Mouse (Mus musculus) limb, embryonic 12.5 days (tissue): ENCODE measurements around the gene 3100002H09Rik. TPM values are rescaled to one million over a fixed set of nuclear protein-coding genes. Genes with fewer than 3 reads are reported as not detected.

ENCODE experiments used
- ATAC-seq: fragments of 200-750 bp; cut with Nextera tagmentation; 2 replicates; pipeline ENCODE4 v1.8.0; 2017; ENCODE audit warnings: low read depth, moderate TSS enrichment; ENCODE audit not compliant: insufficient number of reproducible peaks, insufficient read depth, low FRiP score, low TSS enrichment
- H3K27ac ChIP-seq: fragments of 300-500 bp; sonication (generic); 2 replicates; pipeline ENCODE4 v1.5.1; 2016; ENCODE audit warnings: mild to moderate bottlenecking, moderate library complexity
- H3K27me3 ChIP-seq: fragments of 300-500 bp; sonication (generic); 2 replicates; pipeline ENCODE4 v1.6.1; 2016; ENCODE audit warnings: mild to moderate bottlenecking, moderate library complexity
- H3K36me3 ChIP-seq: fragments of 300-500 bp; sonication (generic); 2 replicates; pipeline ENCODE4 v1.6.1; 2016; ENCODE audit warnings: mild to moderate bottlenecking, moderate library complexity
- H3K4me1 ChIP-seq: fragments of 300-500 bp; sonication (generic); replicated peaks from 2 replicates; pipeline ENCODE4 v1.6.1; 2016
- H3K4me2 ChIP-seq: fragments of 300-500 bp; sonication (generic); 2 replicates; pipeline ENCODE4 v1.6.1; 2016; ENCODE audit warnings: mild to moderate bottlenecking, moderate library complexity
- H3K4me3 ChIP-seq: fragments of 300-500 bp; sonication (generic); replicated peaks from 2 replicates; pipeline ENCODE4 v1.5.1; 2016; ENCODE audit warnings: mild to moderate bottlenecking
- H3K9ac ChIP-seq: fragments of 300-500 bp; sonication (generic); replicated peaks from 2 replicates; pipeline ENCODE4 v1.6.1; 2016; ENCODE audit warnings: mild to moderate bottlenecking, moderate library complexity
- H3K9me3 ChIP-seq: fragments of 300-500 bp; sonication (generic); 2 replicates; pipeline ENCODE4 v1.6.1; 2016; ENCODE audit warnings: mild to moderate bottlenecking, moderate library complexity
- WGBS: fragments of 180-500 bp; shearing (Covaris S2); methylation state at CpG from one replicate; pipeline ENCODE4 v1.1.7; 2016; 5-methylcytosine and 5-hydroxymethylcytosine counted together
- polyA plus RNA-seq: library from polyadenylated mRNA; unstranded; fragments of >200 nt; fragmentation: Nextera tagmentation; extraction: Ambion mirVana; gene quantifications from 2 replicates; pipeline ENCODE4 v1.2.1, GENCODE M21; 2016

Gene 3100002H09Rik
- polyA plus RNA-seq, 1 experiment from 2014 or later = not detected

GRCm38 (mm10) chr4:124639715-124640114 lies 29.1 kb upstream of the 3100002H09Rik start:
- peaks cover 63% of the 10 kb centered on the region for H3K27me3 ChIP-seq

GRCm38 (mm10) chr4:124633281-124633680 lies 22.7 kb upstream of the 3100002H09Rik start:
- no peak overlapping the region for H3K9ac ChIP-seq
- 4% methylated on average over 9 of the region's 9 CpGs for WGBS
- no peak overlapping the region for H3K4me2 ChIP-seq
- no peaks in the 10 kb centered on the region for H3K4me1 ChIP-seq
- H3K27me3 ChIP-seq = peaks cover 32% of the 10 kb centered on the region; the same call in 1 of the 2 replicates
- H3K36me3 ChIP-seq = no peaks in the 10 kb centered on the region
- no peaks in the 10 kb centered on the region for H3K9me3 ChIP-seq
- no peak overlapping the region for H3K4me3 ChIP-seq
- H3K27ac ChIP-seq = no peak overlapping the region
- no peak for ATAC-seq

More at GRCm38 (mm10) chr4:124639715-124640114, 29.1 kb upstream of the 3100002H09Rik start:
- Histone ChIP-seq H3K9ac (no peak overlapping the region), H3K36me3 (no peaks in the 10 kb centered on the region), H3K4me3 (no peak overlapping the region), H3K4me1 (no peaks in the 10 kb centered on the region), H3K9me3 (no peaks in the 10 kb centered on the region), H3K4me2 (no peak overlapping the region), H3K27ac (no peak overlapping the region)
- WGBS = 22% methylated on average over 12 of the region's 12 CpGs
- ATAC-seq = no peak

DNA sequence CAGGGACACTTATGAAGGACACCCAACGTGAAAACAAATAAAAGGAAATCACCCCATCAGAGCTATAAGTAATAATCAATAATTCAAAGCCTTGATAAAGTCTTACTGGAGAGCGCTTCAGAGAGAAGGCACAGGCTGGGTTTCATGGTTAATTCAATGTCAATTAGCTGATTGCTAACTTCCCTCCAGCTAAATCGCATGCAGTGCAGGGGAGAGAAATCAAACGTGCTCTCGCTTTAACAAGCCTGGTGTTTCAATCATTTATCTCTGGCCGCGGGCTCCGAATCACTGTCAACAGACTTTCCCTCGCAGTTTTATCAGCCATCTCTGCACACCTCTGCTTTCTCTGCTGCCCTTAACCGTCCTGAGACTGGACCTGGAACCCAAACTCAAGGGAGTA lies 22.3 kb upstream of the 3100002H09Rik start:
- ATAC-seq = no peak
- no peaks in the 10 kb centered on the region for H3K9me3 ChIP-seq
- H3K4me2 ChIP-seq = no peak overlapping the region
- no peak overlapping the region for H3K4me3 ChIP-seq
- no peaks in the 10 kb centered on the region for H3K4me1 ChIP-seq
- 74% methylated on average over 10 of the region's 10 CpGs for WGBS
- no peak overlapping the region for H3K9ac ChIP-seq
- H3K27ac ChIP-seq = no peak overlapping the region
- H3K36me3 ChIP-seq = no peaks in the 10 kb centered on the region
- peaks cover 32% of the 10 kb centered on the region; the same call in 1 of the 2 replicates for H3K27me3 ChIP-seq

DNA sequence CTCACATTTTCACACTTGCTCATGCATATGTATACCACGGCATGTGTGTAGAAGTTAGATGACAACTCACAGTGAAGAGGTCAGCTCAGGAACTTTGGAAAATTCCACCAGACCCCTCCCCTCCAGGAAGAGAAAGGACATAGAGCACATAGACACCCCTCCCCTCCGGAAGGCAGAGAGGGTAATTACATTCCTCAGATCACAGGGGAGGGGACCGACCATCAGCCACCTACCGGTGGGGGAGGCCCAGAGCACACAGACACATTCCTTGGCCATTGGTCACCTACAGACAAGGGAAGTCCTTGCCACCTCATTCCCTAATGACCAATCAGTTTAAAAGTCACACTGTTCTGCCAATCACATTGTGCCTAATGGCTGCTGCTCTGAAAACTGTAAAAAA lies 20.9 kb upstream of the 3100002H09Rik start:
- Histone ChIP-seq H3K27me3 (peaks cover 26% of the 10 kb centered on the region; the same call in 1 of the 2 replicates), H3K4me2 (no peak overlapping the region), H3K4me3 (no peak overlapping the region), H3K36me3 (no peaks in the 10 kb centered on the region), H3K9me3 (no peaks in the 10 kb centered on the region), H3K9ac (no peak overlapping the region), H3K27ac (no peak overlapping the region), H3K4me1 (no peaks in the 10 kb centered on the region)
- 45% methylated on average over 4 of the region's 4 CpGs for WGBS
- ATAC-seq = no peak

DNA sequence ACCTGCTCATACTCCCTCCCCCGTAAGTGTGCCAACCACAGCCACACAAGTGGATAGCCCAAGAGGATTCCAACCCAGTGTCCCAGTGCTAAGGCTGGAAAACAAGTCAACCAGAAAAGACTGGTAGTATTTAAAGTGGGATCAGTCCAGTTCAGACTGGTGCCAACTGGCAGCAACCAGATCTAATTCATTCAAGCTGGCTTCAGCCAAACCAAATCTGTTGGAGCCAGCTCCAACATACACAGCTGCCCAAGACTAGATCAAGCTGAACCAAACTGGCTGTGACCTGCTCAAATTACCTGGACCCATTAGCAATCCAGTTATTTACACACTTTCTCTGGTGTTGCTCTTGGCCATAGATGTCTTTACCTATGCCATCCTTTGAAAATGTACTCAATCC lies 16.2 kb upstream of the 3100002H09Rik start:
- 92% methylated on average over 1 of the region's 1 CpGs for WGBS
- no peak for ATAC-seq

DNA sequence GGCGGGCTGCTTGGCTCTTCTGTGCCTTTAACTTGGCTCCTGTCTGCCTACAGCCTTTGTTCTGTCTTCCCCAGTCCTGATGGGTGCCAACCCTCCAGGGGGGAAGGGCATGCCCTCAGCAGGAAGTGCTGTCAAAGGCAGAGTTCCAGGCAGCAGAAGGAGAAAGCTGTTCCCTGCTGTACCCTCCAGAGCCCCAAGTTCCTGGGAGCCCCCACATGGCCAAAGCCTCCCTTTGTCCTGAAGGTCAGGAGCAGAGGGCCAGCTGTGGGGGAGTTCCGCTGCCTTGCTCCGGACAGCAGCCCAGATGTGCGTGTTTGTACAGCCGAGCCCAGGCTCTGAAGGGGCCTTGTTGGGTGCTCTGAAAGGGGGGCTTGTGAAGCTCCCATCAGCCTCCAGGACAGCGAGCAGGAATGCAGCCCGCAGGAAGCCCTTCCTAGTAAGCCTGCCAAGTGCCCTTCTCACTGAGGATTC lies 13.5 kb upstream of the 3100002H09Rik start:
- ATAC-seq = no peak
- no peaks in the 10 kb centered on the region for H3K9me3 ChIP-seq
- H3K9ac ChIP-seq = 0 out of 2 replicates have a peak overlapping the region, but pooled peaks have one; percentile 8
- H3K27ac ChIP-seq = no peak overlapping the region
- 45% methylated on average over 7 of the region's 7 CpGs for WGBS
- H3K4me2 ChIP-seq = no peak overlapping the region
- peaks cover 19% of the 10 kb centered on the region for H3K27me3 ChIP-seq
- H3K36me3 ChIP-seq = no peaks in the 10 kb centered on the region
- peaks cover 5% of the 10 kb centered on the region; the same call in 1 of the 2 replicates for H3K4me1 ChIP-seq
- no peak overlapping the region for H3K4me3 ChIP-seq

More for the DNA sequence above, 16.2 kb upstream of the 3100002H09Rik start:
- no peak overlapping the region for H3K4me3 ChIP-seq
- peaks cover 6% of the 10 kb centered on the region; the same call in 1 of the 2 replicates for H3K27me3 ChIP-seq
- no peaks in the 10 kb centered on the region for H3K36me3 ChIP-seq
- H3K4me1 ChIP-seq = peaks cover 5% of the 10 kb centered on the region; the same call in 1 of the 2 replicates
- no peak overlapping the region for H3K9ac ChIP-seq
- no peak overlapping the region for H3K27ac ChIP-seq
- H3K4me2 ChIP-seq = no peak overlapping the region
- H3K9me3 ChIP-seq = no peaks in the 10 kb centered on the region

DNA sequence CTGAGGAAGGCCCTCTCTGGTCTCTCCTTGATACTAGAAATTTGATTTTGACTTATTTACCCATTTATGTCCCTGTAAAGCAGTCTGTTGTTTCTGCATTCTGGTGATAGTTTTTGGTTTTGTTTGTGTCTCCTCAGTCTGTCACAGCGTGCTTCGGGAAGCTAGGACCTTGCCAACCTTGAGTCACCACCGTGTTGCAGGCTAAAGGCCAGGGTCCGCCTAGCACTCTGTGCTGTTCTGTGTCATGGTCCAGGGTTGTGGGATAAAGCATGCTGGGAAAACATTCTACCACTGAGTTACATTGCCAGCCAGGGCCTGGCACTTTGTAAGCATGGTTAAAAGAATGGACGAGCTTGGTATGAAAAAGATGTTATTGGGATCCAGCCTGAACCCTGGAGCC lies 12.0 kb upstream of the 3100002H09Rik start:
- no peak for ATAC-seq
- Histone ChIP-seq H3K4me3 (no peak overlapping the region), H3K27me3 (peaks cover 30% of the 10 kb centered on the region), H3K36me3 (no peaks in the 10 kb centered on the region), H3K4me1 (peaks cover 9% of the 10 kb centered on the region), H3K9ac (no peak overlapping the region), H3K27ac (no peak overlapping the region), H3K9me3 (no peaks in the 10 kb centered on the region), H3K4me2 (no peak overlapping the region)
- 89% methylated on average over 5 of the region's 5 CpGs for WGBS

DNA sequence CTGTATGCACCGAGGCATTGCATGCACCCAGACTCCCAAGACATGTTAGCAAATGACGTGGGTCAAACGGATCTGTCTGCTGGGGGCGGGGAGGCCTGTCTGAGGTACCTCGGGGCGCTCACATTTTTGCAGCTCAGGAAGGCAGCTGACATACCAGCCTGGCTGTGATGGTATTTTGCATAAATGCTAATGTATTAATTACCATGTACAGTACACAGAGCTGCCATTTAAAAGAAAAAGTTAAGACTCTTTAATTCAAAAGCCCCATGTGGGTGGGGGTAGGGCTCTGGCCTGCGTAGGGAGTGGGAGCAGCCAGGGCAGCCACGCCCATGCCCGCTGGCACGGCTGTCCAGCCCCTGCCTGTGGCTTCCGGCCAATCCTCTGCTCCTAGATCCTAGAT lies 10.8 kb upstream of the 3100002H09Rik start:
- no peak for ATAC-seq
- no peaks in the 10 kb centered on the region for H3K9me3 ChIP-seq

GRCm38 (mm10) chr4:124618599-124618998 lies 8.0 kb upstream of the 3100002H09Rik start:
- H3K27me3 ChIP-seq = peaks cover 46% of the 10 kb centered on the region

More for the DNA sequence above, 10.8 kb upstream of the 3100002H09Rik start:
- H3K4me3 ChIP-seq = no peak overlapping the region
- H3K27ac ChIP-seq = no peak overlapping the region
- H3K9ac ChIP-seq = no peak overlapping the region
- H3K4me1 ChIP-seq = peaks cover 17% of the 10 kb centered on the region
- H3K4me2 ChIP-seq = no peak overlapping the region
- H3K27me3 ChIP-seq = peaks cover 35% of the 10 kb centered on the region
- WGBS = 64% methylated on average over 11 of the region's 11 CpGs
- H3K36me3 ChIP-seq = no peaks in the 10 kb centered on the region

DNA sequence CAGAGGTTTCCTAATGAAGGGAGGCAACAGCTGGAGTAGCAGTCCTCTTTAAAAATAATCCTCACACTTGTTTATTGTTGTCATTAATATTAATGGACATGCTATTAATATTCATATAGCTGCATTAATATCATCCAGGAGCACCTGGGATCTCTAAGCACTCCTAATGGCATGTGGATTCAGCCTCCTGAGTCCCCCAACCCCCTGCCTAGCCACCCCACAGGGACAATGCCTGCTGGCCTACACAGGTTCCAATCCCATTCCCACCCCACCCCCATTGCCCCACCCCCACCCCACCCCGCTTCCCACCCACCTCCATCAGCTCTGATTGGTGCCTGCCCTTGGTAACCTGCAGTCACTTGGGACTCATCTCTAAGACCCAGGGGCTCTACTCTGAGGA lies 6.0 kb upstream of the 3100002H09Rik start:
- Histone ChIP-seq H3K9me3 (no peaks in the 10 kb centered on the region), H3K27ac (no peak overlapping the region), H3K4me2 (no peak overlapping the region), H3K4me1 (peaks cover 25% of the 10 kb centered on the region), H3K4me3 (no peak overlapping the region), H3K9ac (no peak overlapping the region), H3K27me3 (peaks cover 50% of the 10 kb centered on the region), H3K36me3 (no peaks in the 10 kb centered on the region)
- no peak for ATAC-seq
- 18% methylated on average over 1 of the region's 1 CpGs for WGBS

More at GRCm38 (mm10) chr4:124618599-124618998, 8.0 kb upstream of the 3100002H09Rik start:
- Histone ChIP-seq H3K9me3 (no peaks in the 10 kb centered on the region), H3K9ac (no peak overlapping the region), H3K4me2 (peak overlapping the region; percentile 27), H3K4me1 (peaks cover 25% of the 10 kb centered on the region), H3K27ac (no peak overlapping the region), H3K36me3 (no peaks in the 10 kb centered on the region), H3K4me3 (no peak overlapping the region)
- 17% methylated on average over 15 of the region's 16 CpGs for WGBS
- ATAC-seq = no peak

GRCm38 (mm10) chr4:124615986-124616385 lies 5.4 kb upstream of the 3100002H09Rik start:
- peaks cover 25% of the 10 kb centered on the region for H3K4me1 ChIP-seq
- no peak overlapping the region for H3K4me3 ChIP-seq
- 19% methylated on average over 9 of the region's 9 CpGs for WGBS
- ATAC-seq = no peak
- no peaks in the 10 kb centered on the region for H3K36me3 ChIP-seq
- no peak overlapping the region for H3K4me2 ChIP-seq
- H3K27ac ChIP-seq = no peak overlapping the region
- peaks cover 50% of the 10 kb centered on the region for H3K27me3 ChIP-seq
- no peaks in the 10 kb centered on the region for H3K9me3 ChIP-seq
- no peak overlapping the region for H3K9ac ChIP-seq

- peak overlapping the region; percentile 18; the same call in 1 of the 2 replicates for H3K4me2 ChIP-seq
- peaks cover 48% of the 10 kb centered on the region for H3K27me3 ChIP-seq
- H3K9me3 ChIP-seq = no peaks in the 10 kb centered on the region
- WGBS = 20% methylated on average over 14 of the region's 14 CpGs
- no peak overlapping the region for H3K27ac ChIP-seq
- no peak overlapping the region for H3K9ac ChIP-seq
- H3K4me3 ChIP-seq = no peak overlapping the region
- no peak for ATAC-seq
- no peaks in the 10 kb centered on the region for H3K36me3 ChIP-seq
- peaks cover 25% of the 10 kb centered on the region for H3K4me1 ChIP-seq
Observed at GRCm38 (mm10) chr4:124615406-124615960, 4.9 kb upstream of the 3100002H09Rik start.
